Mouse (Mus musculus) lung, postnatal 10 days (tissue): Measurements from ENCODE around the gene Eps15l1.

Experiments
- DNase-seq: peaks from one replicate; pipeline ENCODE4 v3.0.0; 2021

Eps15l1 gene

DNA sequence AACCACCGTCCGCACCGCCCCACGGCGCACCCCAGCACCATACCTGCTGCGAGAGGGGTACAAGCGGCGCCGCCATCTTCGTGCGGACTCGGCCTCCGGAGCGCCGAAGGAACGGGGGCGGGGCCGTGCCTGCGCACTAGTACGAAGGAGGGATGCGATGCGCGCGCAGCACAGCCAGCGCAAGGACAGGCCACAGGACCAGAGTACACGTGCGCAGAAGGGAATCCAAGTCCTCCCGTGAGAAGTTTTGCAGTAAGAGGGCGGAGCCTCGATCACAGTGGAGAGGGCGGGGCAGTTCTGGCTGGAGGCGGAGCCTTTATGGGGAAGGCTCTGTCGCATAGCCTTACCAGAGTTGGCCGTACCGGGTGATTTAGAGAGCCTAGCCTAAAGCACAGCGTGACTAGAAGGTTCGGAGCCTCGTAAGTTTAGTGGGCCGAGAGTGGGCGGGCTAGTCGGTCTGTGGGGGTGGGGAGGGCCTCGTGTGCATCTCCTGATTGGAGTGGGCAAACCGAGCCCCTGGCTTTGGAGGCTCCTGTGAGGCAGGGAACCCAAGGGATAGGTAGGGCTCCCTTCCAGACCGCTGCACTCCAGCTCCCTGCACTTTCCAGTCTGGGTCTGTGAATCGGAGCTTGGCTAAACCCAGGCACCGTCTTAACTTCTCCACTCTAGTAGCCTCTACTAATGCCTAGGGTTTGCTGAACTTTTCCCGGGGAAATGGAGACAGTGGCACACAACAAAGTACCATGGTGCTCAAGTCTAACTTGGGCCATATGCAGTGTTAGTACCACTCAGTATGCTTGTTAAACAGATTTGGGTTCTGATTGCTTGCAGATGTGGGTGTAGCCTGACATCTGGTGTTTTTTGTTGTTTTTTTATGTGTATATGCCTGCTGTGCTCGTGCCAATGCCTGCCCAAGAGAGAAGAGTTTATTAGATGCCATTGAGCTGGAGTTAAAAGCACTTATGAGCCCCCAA is at the start of gene Eps15l1:
Gene Eps15l1 (minus strand): TSS at position 99 of the 974 bp plus-strand sequence.
- peak; percentile 100 for DNase-seq

DNA sequence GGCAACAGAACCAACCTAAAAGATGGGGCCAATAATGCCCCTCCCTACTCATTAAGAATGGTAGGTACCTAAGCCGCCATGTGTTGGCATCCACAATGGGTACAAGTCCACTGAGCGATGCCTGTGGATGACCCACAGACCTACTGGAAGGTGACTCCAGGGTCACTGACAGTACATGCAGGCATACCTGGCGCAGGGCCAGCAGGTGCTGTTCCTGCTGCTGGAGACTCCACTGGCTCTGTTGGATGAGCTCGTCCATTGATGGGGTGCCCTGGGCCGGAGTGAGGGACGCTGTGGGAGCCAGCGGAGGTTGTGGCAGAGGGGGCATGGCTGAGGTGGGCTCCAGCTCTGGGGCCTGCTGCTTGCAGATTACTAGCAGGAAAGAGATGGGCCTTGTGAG is 49.4 kb upstream of the Eps15l1 start:
- DNase-seq, result no peak

DNA sequence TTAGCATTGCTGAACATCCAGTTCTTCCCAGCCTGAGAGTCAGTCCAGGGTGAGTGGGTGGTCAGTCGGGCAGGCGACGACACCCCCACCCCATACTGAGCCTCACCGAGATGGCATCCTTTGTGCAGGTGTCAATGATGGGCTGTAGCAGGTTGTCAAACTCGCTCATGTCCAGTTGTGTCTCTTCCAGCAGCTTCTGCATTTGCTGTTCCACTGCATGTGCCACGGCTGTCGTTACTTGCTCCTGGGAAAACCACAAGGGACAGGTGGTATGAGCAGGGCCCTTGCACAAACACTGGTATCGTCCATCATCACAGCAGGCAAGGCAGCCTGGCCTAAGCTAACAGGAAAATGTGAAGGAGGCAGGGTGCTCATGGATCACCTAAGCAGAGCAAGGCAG is 48.7 kb upstream of the Eps15l1 start:
- no peak for DNase-seq

DNA sequence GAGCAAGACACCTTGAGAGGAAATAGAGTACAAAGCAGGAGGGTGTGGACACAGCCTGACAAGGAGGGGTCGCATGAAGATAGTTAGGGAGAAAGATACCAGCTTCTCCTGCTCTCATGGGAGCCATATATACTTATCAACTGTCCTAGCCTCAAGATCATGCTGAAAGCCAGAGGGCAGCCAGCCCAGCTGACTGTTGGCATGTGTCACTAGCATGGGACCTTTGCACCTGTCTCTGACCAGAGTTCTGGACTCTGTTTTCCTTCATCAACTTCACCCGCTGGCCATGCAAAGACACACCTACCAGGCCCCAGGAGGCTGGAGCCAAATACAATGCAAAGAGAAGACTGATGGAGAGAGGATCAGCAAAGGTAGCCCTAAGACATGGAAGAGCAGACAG is 48.0 kb upstream of the Eps15l1 start:
- DNase-seq, result no peak

DNA sequence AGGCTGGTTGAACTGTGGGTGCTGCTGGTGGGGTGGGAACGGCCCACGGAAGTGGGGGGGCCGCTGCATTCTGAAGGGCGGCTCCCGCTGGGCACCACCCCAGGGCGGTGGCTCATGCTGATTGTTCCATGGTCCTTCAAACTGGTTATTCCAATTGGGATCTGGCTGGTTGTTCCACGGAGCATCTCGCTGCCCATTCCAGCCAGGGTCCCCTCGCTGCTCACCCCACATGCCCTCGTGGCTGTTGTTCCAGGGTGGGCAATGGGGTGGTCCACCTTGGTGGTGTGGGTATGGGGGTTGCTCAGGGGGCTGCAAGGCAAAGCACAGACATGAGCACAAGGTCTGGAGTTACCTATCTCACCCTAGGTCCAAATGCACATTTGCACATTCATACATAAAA is 43.0 kb upstream of the Eps15l1 start:
- DNase-seq, result no peak

DNA sequence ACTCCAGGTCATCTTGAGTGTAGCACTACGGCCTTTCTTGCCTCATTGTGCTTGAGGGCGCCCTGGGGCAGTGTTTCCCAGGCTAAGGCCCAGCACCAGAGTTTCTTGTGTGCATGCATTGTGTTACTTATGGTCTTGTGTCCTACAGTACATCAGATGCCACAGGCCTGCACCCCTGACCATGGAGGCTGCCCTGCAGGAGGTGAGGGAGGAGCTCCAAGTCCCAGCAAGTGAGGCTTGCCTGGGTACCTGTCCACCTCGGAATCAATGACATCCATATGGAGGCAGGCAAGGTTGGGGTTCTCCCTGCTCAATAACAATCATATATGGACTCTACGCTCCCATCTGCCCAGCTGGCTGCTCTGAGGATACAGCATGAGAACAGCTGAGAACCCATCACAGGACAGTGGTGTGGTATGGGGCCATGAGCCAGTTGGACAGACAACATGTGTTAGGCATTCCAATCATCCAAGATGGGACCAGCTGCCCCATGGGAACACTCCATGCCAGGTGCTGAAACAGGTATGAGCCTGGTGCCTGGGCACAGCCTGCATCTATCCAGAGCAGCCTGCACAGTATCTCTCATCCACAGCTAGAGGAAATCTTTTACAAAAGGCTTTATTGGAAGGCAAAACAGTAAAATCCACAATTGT is 38.7 kb upstream of the Eps15l1 start:
- DNase-seq, result no peak

DNA sequence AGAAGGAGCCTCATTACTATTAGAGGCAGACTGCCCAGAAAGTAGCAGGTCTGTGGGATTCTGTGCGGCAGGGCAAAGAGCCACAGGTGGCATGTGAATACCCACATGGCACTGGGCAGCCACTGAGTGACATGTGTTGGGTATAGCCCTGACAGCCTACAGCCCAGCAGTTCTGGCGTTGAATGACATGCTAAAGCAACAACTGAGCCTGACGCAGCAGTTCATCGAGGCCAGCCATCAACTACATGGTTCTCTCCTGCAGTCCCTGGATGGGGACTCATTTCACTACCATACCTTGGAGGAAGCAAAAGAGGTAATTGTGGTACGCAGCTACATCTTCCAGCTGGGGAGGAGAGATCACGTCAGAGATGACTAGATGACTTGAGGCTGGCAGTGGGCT is 37.2 kb upstream of the Eps15l1 start:
- DNase-seq, result no peak

DNA sequence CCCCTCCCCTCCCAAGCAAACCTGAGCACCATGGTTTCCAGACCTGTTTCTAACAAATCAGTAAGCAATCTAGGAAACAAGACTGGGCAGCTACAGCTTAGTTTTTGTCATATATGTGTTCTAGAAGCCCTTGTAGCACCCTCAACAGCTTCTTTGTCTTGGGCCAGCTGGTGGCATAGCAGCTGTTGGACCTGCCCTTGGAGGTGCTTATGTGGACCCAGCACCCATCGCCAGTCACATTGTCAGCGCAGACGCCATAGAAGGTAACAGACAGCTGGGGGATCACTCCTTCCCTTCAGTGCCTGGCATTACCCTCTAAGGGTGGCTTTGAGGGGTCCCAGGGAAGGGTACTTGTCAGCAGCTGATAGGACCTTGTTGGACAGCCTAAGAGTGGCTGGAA is 36.5 kb upstream of the Eps15l1 start:
- no peak for DNase-seq

DNA sequence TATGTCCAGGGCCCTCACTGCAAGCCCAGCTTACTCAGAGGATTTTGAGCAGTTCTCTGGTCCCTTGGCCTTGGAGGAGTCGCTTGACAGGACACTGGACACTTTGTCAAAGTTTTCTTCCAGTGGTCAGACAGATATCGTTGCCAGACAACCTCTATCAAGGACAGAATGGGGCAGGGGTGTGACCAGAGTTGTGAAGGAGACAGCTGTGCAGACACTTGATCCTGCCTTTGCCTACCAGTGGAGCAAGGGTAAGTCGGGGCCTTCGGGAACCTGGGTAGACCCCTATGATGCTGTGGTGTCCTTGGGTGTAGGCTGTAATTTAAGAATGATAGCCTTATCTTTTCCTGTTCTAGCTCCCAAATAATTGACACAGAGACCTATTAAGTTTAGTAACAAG is 34.1 kb upstream of the Eps15l1 start:
- DNase-seq, result no peak

DNA sequence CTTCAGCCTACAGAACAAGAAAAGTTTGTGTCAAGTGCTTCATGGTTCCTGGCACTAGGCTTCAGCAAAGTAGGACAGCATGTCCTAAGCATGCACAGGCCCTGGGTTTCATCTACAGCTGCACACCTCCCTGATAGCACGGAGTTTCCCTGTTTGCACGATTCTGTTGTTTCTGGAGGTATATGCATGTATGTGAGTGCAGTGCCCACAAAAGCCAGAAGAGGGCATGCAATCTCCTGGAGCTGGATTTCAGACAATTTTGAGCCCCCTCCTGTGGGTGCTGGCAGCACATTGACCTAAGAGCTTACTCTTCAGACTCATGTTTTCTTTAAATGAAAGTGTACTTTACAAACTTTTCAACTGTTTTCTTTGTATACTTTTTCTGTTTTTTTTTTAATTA is 32.6 kb upstream of the Eps15l1 start:
- no peak for DNase-seq

GRCm38 (mm10) chr8:72451516-72451915 is 30.3 kb upstream of the Eps15l1 start:
- DNase-seq, result no peak

GRCm38 (mm10) chr8:72445071-72445470 is 23.8 kb upstream of the Eps15l1 start:
- no peak for DNase-seq

- no peak for DNase-seq
Measured at GRCm38 (mm10) chr8:72443994-72444350, 22.7 kb upstream of the Eps15l1 start.

- peak; percentile 99 for DNase-seq
Measured at GRCm38 (mm10) chr8:72443338-72443993, 22.2 kb upstream of the Eps15l1 start, which contains the start of the genes Calr3 and 1700030K09Rik. TSS of gene Calr3 (minus strand) at chr8:72443870. TSS of gene 1700030K09Rik (plus strand) at chr8:72443880.

- DNase-seq, result no peak
Measured at GRCm38 (mm10) chr8:72438248-72439015, 17.2 kb upstream of the Eps15l1 start.

GRCm38 (mm10) chr8:72434952-72435351 is 13.7 kb upstream of the Eps15l1 start:
- peak; percentile 22 for DNase-seq

GRCm38 (mm10) chr8:72429676-72430075 is 8.4 kb upstream of the Eps15l1 start:
- peak; percentile 33 for DNase-seq

GRCm38 (mm10) chr8:72422926-72423325 is 1.7 kb upstream of the Eps15l1 start:
- DNase-seq, result peak; percentile 18

DNA sequence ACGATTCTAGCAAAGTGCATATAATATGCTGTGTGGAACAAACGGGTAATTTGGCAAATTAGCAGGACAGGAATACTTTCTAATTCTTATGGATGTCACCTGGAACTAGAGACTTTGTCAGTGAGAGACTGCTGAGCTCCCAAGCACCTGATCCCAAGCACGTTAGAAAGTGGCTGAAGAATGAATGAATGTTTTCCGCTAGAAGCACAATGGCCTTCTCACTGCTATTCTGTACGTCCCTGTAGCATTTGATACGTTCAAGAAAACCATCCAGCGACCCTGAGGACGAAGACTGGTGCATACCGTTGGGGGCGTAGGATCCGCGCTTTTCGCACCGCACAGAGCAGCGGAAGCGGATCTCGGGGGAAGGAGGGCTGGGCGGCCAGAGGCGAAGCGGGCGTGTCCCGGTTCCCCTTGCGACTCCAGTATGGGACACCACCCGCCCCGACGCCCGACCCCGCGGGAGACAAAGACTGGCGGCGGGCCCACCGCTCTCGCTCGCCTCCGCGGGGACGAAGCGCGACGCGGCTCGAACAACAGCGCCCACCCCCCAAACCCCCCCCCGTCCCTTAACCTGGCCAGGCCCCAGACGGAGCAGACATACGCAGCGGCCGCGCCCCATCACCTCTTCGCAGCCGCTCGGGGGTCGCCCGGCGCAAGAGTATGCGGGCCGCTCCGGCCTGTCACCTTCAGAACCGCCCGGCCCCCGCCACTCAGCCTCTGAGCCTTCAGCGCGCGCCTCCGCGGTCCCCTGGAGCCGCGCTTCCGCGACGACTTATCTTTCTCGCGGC is 494 bp downstream of the Eps15l1 start:
- peak; percentile 72 for DNase-seq

DNA sequence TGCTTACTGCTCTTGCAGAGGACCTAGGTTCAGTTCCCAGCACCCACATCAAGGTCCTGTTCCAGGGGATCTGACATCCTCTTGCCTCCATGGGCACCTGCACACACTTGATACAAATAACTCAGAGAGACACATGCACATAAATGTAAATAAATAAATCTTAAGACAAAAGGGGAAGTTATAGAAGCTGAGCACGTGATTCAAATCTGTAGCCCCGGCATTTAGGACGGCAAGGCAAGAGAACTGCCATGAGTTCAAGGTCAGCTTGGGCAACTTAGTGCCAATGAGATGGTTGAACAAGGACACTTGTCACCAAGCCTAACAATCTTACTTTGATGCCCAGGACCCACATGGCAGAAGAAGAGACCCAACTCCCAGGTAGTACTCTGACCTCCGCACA is 3.2 kb downstream of the Eps15l1 start:
- no peak for DNase-seq

DNA sequence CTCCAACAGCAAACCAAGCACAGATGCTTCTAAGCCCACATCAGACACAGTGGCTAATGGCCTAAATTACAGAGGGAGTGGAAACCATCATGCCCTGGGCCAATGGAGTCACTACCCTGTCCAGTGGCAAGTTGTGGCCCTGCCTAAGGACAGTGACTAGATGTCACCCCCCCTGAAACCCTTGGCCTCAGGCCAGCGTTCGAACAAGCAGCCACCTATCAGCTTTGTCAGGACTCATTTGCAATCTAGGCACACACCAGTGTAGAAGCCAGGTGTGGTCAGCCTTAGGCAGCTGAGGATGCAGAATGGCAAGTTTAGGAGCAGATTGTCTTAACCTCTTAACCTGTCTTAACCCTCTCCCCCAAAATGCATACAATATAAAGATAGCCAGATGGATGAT is 6.0 kb downstream of the Eps15l1 start:
- no peak for DNase-seq

GRCm38 (mm10) chr8:72413839-72414238 is 7.4 kb downstream of the Eps15l1 start:
- DNase-seq, result no peak
